Mouse (Mus musculus) neural tube, embryonic 12.5 days (tissue): Measurements from ENCODE around the gene Cfdp1. TPM values are rescaled to one million over a fixed set of nuclear protein-coding genes. Genes with fewer than 3 reads are reported as not detected.
"Not testable (repeated sequence)": the region's sequence is repeated elsewhere in the genome, so short reads cannot be mapped to it uniquely, and the experiment has no call there.

ENCODE experiments used
- ATAC-seq: fragments of 200-750 bp; cut with Nextera tagmentation; 2 replicates; pipeline ENCODE4 v1.8.0; 2017; ENCODE audit warnings: low read depth, mild to moderate bottlenecking, moderate TSS enrichment, moderate library complexity; ENCODE audit not compliant: low FRiP score
- H3K27ac ChIP-seq: fragments of 300-500 bp; sonication (generic); 2 replicates; pipeline ENCODE4 v1.5.1; 2016
- H3K27me3 ChIP-seq: fragments of 300-500 bp; sonication (generic); replicated peaks from 2 replicates; pipeline ENCODE4 v1.6.1; 2016; ENCODE audit warnings: mild to moderate bottlenecking
- H3K36me3 ChIP-seq: fragments of 300-500 bp; sonication (generic); 2 replicates; pipeline ENCODE4 v1.6.1; 2016; ENCODE audit warnings: mild to moderate bottlenecking
- H3K4me1 ChIP-seq: fragments of 300-500 bp; sonication (generic); 2 replicates; pipeline ENCODE4 v1.6.1; 2016
- H3K4me2 ChIP-seq: fragments of 300-500 bp; sonication (generic); replicated peaks from 2 replicates; pipeline ENCODE4 v1.6.1; 2016; ENCODE audit warnings: mild to moderate bottlenecking
- H3K4me3 ChIP-seq: fragments of 300-500 bp; sonication (generic); 2 replicates; pipeline ENCODE4 v1.5.1; 2016
- H3K9ac ChIP-seq: fragments of 300-500 bp; sonication (generic); 2 replicates; pipeline ENCODE4 v1.6.1; 2016; ENCODE audit warnings: mild to moderate bottlenecking
- H3K9me3 ChIP-seq: fragments of 300-500 bp; sonication (generic); 2 replicates; pipeline ENCODE4 v1.6.1; 2016; ENCODE audit warnings: mild to moderate bottlenecking
- WGBS: fragments of 180-500 bp; shearing (Covaris S2); methylation state at CpG from one replicate; pipeline ENCODE4 v1.1.7; 2016; 5-methylcytosine and 5-hydroxymethylcytosine counted together
- polyA plus RNA-seq: library from polyadenylated mRNA; unstranded; fragments of >200 nt; fragmentation: Nextera tagmentation; extraction: Ambion mirVana; gene quantifications from 2 replicates; pipeline ENCODE4 v1.2.1, GENCODE M21; 2016

Gene Cfdp1
- polyA plus RNA-seq, 1 experiment from 2014 or later: 201 TPM

GRCm38 (mm10) chr8:111877711-111878110 lies 23.6 kb upstream of the Cfdp1 start:
- H3K9ac ChIP-seq: no peak overlapping the region
- H3K36me3 ChIP-seq: no peaks in the 10 kb centered on the region
- no peak for ATAC-seq
- no peak overlapping the region for H3K4me2 ChIP-seq
- 65% methylated on average over 9 of the region's 9 CpGs for WGBS
- H3K27ac ChIP-seq: no peak overlapping the region
- H3K4me1 ChIP-seq: peaks cover 6% of the 10 kb centered on the region; the same call in 1 of the 2 replicates
- H3K27me3 ChIP-seq: no peaks in the 10 kb centered on the region
- no peaks in the 10 kb centered on the region for H3K9me3 ChIP-seq
- no peak overlapping the region for H3K4me3 ChIP-seq

- ATAC-seq: peak; percentile 99
- Histone ChIP-seq H3K9me3 (no peaks in the 10 kb centered on the region), H3K4me2 (peak within 1 kb of the TSS; percentile 86), H3K27ac (no peak within 1 kb of the TSS), H3K36me3 (no peaks in the 10 kb centered on the region), H3K4me3 (peak within 1 kb of the TSS; percentile 80), H3K27me3 (no peaks in the 10 kb centered on the region), H3K4me1 (peaks cover 6% of the 10 kb centered on the region; the same call in 1 of the 2 replicates), H3K9ac (peak within 1 kb of the TSS; percentile 70)
- under 1% methylated on average over 53 of the region's 53 CpGs for WGBS
Measured at GRCm38 (mm10) chr8:111876355-111876948, 22.4 kb upstream of the Cfdp1 start, which contains the start of gene Tmem170. TSS of gene Tmem170 (minus strand) at chr8:111876750.

- Histone ChIP-seq H3K9ac (peak overlapping the region; percentile 70), H3K4me2 (peak overlapping the region; percentile 86), H3K4me1 (peaks cover 6% of the 10 kb centered on the region; the same call in 1 of the 2 replicates), H3K36me3 (no peaks in the 10 kb centered on the region), H3K4me3 (peak overlapping the region; percentile 80), H3K27ac (no peak overlapping the region), H3K9me3 (no peaks in the 10 kb centered on the region), H3K27me3 (no peaks in the 10 kb centered on the region)
- no peak for ATAC-seq
- 26% methylated on average over 9 of the region's 9 CpGs for WGBS
Measured at GRCm38 (mm10) chr8:111875758-111876157, 21.7 kb upstream of the Cfdp1 start.

GRCm38 (mm10) chr8:111871278-111871677 lies 17.2 kb upstream of the Cfdp1 start:
- Histone ChIP-seq H3K4me3 (no peak overlapping the region), H3K9ac (no peak overlapping the region), H3K9me3 (no peaks in the 10 kb centered on the region), H3K27ac (no peak overlapping the region), H3K36me3 (no peaks in the 10 kb centered on the region), H3K4me1 (peaks cover 6% of the 10 kb centered on the region; the same call in 1 of the 2 replicates), H3K4me2 (no peak overlapping the region), H3K27me3 (no peaks in the 10 kb centered on the region)
- 86% methylated on average over 3 of the region's 3 CpGs for WGBS
- no peak for ATAC-seq

- Histone ChIP-seq H3K4me1 (no peaks in the 10 kb centered on the region), H3K27ac (no peak overlapping the region), H3K27me3 (no peaks in the 10 kb centered on the region), H3K36me3 (peaks cover 5% of the 10 kb centered on the region; the same call in 1 of the 2 replicates), H3K9ac (no peak overlapping the region), H3K9me3 (no peaks in the 10 kb centered on the region), H3K4me2 (no peak overlapping the region), H3K4me3 (no peak overlapping the region)
- 97% methylated on average over 3 of the region's 3 CpGs for WGBS
- ATAC-seq: no peak
Measured at GRCm38 (mm10) chr8:111870379-111870778, 16.3 kb upstream of the Cfdp1 start.

GRCm38 (mm10) chr8:111868664-111869063 lies 14.6 kb upstream of the Cfdp1 start:
- no peak overlapping the region for H3K27ac ChIP-seq
- H3K4me2 ChIP-seq: no peak overlapping the region
- H3K27me3 ChIP-seq: no peaks in the 10 kb centered on the region
- H3K36me3 ChIP-seq: peaks cover 5% of the 10 kb centered on the region; the same call in 1 of the 2 replicates
- whole genome bisulfite sequencing: 60% methylated on average over 2 of the region's 2 CpGs
- H3K9ac ChIP-seq: no peak overlapping the region
- H3K4me1 ChIP-seq: no peaks in the 10 kb centered on the region
- no peak for ATAC-seq
- H3K4me3 ChIP-seq: no peak overlapping the region
- H3K9me3 ChIP-seq: no peaks in the 10 kb centered on the region

GRCm38 (mm10) chr8:111865857-111866256 lies 11.8 kb upstream of the Cfdp1 start:
- 88% methylated on average over 6 of the region's 6 CpGs for WGBS
- Histone ChIP-seq H3K9me3 (no peaks in the 10 kb centered on the region), H3K27me3 (no peaks in the 10 kb centered on the region)

GRCm38 (mm10) chr8:111865130-111865852 lies 11.2 kb upstream of the Cfdp1 start:
- H3K9me3 ChIP-seq: no peaks in the 10 kb centered on the region
- H3K27ac ChIP-seq: no peak overlapping the region
- WGBS: 94% methylated on average over 8 of the region's 8 CpGs
- no peak overlapping the region for H3K4me2 ChIP-seq
- H3K4me1 ChIP-seq: no peaks in the 10 kb centered on the region
- H3K4me3 ChIP-seq: no peak overlapping the region
- peaks cover 5% of the 10 kb centered on the region; the same call in 1 of the 2 replicates for H3K36me3 ChIP-seq
- no peak overlapping the region for H3K9ac ChIP-seq
- no peak for ATAC-seq
- H3K27me3 ChIP-seq: no peaks in the 10 kb centered on the region

More at GRCm38 (mm10) chr8:111865857-111866256, 11.8 kb upstream of the Cfdp1 start:
- no peak overlapping the region for H3K9ac ChIP-seq
- no peak for ATAC-seq
- no peak overlapping the region for H3K27ac ChIP-seq
- H3K4me3 ChIP-seq: no peak overlapping the region
- peaks cover 5% of the 10 kb centered on the region; the same call in 1 of the 2 replicates for H3K36me3 ChIP-seq
- H3K4me1 ChIP-seq: no peaks in the 10 kb centered on the region
- H3K4me2 ChIP-seq: no peak overlapping the region

GRCm38 (mm10) chr8:111864648-111865047 lies 10.6 kb upstream of the Cfdp1 start:
- Histone ChIP-seq H3K4me2 (no peak overlapping the region), H3K4me3 (no peak overlapping the region), H3K4me1 (no peaks in the 10 kb centered on the region), H3K27me3 (no peaks in the 10 kb centered on the region), H3K36me3 (peaks cover 5% of the 10 kb centered on the region; the same call in 1 of the 2 replicates), H3K9me3 (no peaks in the 10 kb centered on the region), H3K27ac (no peak overlapping the region), H3K9ac (no peak overlapping the region)
- 92% methylated on average over 8 of the region's 8 CpGs for WGBS
- no peak for ATAC-seq

GRCm38 (mm10) chr8:111863280-111863679 lies 9.2 kb upstream of the Cfdp1 start:
- Histone ChIP-seq H3K4me1 (no peaks in the 10 kb centered on the region), H3K27me3 (no peaks in the 10 kb centered on the region), H3K36me3 (peaks cover 5% of the 10 kb centered on the region; the same call in 1 of the 2 replicates), H3K4me2 (no peak overlapping the region), H3K27ac (no peak overlapping the region), H3K4me3 (no peak overlapping the region), H3K9me3 (no peaks in the 10 kb centered on the region), H3K9ac (no peak overlapping the region)
- ATAC-seq: no peak
- WGBS: 85% methylated on average over 4 of the region's 4 CpGs

GRCm38 (mm10) chr8:111855977-111856376 lies 1.9 kb upstream of the Cfdp1 start:
- H3K4me1 ChIP-seq: peaks cover 9% of the 10 kb centered on the region; the same call in 1 of the 2 replicates
- 91% methylated on average over 12 of the region's 12 CpGs for WGBS

GRCm38 (mm10) chr8:111853219-111853618 lies 872 bp downstream of the Cfdp1 start:
- not testable (repeated sequence) for ATAC-seq, H3K4me1 ChIP-seq
- H3K9ac ChIP-seq: peak overlapping the region; percentile 82

More at GRCm38 (mm10) chr8:111855977-111856376, 1.9 kb upstream of the Cfdp1 start:
- ATAC-seq: no peak
- Histone ChIP-seq H3K9me3 (no peaks in the 10 kb centered on the region), H3K27me3 (no peaks in the 10 kb centered on the region), H3K4me3 (no peak overlapping the region), H3K4me2 (no peak overlapping the region), H3K36me3 (no peaks in the 10 kb centered on the region), H3K9ac (no peak overlapping the region), H3K27ac (no peak overlapping the region)

More at GRCm38 (mm10) chr8:111853219-111853618, 872 bp downstream of the Cfdp1 start:
- H3K27me3 ChIP-seq, H3K27ac ChIP-seq, H3K36me3 ChIP-seq, H3K9me3 ChIP-seq: not testable (repeated sequence)
- peak overlapping the region; percentile 92 for H3K4me2 ChIP-seq
- H3K4me3 ChIP-seq: peak overlapping the region; percentile 94
- WGBS: 66% methylated on average over 12 of the region's 12 CpGs
